Mouse (Mus musculus): ENCODE results near the gene Tmem104.

Gene Tmem104

DNA sequence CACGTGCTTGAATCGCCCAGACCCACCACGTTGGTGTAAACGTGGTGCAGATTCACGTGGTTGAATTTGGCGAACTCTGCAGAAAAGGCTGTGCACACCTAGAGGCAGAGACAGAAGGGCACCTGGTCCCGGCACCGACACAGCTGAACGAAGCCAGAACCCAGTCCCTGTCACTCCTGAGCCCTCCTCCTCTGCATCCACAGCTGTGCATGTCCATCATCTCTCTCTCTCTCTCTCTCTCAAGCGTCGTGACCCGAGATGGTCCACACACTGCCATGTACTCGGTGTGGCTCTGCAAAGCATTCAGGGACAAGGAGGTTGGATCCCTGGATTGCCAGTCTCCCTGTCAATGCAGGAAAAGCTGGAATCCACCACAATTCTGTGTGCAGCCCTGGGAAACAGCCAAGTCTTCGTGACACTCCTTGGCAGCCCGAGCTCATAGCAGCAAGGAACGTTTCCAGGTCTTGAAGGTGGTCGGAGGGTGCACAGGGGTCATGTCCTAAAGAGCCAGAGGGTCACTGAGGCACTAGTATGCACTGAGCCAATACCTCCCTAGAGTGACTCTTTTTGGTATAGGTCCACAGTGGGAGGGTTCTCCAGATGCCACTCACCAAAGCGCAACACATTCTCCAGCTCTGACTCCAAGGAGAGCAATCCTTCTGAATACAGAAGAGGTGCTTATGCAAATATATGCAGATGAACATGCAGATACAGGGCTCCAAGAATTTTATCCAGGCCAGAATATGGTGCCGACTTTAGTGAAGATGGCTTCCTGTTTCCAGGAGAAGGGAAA is 99.1 kb downstream of the Tmem104 start:
- no peak for DNase-seq

GRCm38 (mm10) chr11:115287386-115287785 is 100.1 kb downstream of the Tmem104 start:
- DNase-seq = no peak

- no peak for DNase-seq
Measured at GRCm38 (mm10) chr11:115288305-115288704, 101.0 kb downstream of the Tmem104 start.

DNA sequence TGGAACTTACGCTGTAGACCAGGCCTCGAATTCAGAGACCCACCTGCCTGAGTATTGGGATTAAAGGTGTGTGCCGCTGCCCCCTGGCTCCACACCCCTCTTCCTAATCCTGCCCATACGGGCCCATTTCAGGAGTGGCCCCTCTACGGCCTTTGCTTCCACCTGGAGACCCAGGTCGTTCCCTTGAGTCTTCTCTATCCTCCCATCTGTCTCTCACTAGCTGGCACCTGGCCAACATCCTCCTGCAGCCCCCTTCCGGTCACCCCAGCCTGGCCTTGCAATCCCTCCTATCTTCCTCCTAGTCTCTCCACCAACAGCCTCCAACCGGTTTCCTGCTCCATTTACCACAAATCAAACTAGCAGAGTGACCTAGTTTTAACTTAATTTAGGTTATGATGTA is 102.6 kb downstream of the Tmem104 start:
- DNase-seq = no peak

DNA sequence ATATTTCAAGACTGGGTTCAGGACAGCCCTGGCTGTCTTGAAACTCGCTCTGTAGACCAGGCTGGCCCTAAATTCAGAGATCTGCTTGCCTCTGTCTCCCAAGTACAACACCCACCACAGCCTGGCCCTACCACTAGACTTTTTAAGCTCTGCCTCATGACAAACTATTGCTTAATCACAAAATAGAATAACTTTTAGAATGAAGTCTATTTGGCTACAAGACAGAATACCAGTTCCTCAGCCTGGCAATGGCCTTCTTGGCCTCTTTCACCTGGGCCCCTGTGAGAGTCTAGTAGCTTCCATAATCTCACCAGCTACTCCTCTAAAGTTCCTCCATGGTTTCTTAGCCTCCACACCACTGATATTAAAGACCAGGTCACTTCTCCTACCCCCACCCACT is 103.0 kb downstream of the Tmem104 start:
- DNase-seq = no peak

GRCm38 (mm10) chr11:115290919-115291318 is 103.6 kb downstream of the Tmem104 start:
- no peak for DNase-seq

DNA sequence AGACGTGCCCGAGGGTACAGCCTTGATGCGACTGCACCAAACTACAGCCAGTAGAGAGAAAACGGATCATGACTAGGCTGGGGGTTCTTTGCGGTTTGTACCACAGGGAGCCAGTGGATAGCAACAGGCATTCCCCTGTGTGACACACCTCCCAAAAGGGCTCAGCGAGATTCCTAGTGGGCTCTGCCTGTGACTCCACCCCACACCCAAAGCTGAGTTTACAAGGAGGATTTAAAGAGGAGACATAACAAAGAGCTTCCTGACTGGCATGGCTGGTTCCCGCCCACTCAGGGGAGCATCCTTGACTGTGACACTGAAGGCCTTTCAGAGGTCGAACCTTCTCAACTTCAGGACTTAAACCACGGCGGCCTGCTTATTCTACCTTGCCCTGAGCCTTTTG is 104.2 kb downstream of the Tmem104 start:
- no peak for DNase-seq

DNA sequence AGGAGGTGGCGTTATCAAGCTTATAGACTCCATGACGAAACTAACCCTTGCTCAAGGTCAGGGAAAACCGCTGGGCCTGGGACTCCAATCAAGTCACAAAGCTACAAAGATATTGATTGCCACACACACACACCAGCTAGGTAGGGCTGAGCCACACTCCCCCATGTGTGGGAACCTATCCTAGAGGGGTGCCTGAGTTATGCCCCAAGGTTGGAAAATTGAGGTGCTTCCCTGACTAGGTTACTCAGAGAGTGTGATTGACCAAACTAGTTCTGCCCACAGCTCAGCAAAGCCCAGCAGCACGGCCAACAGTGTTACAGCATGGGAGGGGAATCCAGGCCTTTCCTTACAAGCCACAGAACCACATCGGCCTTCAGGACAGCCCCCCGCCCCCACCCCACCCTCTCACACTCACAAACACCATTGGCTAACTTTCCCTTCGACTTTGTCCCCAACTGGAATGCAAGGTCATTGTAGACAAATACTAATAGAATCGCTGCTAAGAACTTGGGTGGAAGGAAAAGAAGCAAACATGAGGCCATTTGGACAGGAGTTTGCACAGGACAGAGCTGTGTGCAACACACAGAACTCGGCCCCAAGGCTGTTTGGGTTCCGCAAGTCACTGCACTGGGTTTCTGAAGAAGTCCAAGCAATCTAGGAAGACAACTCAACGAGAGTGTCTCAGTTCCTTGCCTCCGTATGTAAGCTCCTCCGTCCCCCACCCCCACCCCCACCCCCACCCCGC is 105.5 kb downstream of the Tmem104 start:
- DNase-seq = no peak

GRCm38 (mm10) chr11:115295939-115296338 is 108.7 kb downstream of the Tmem104 start:
- no peak for DNase-seq

Measured in spleen, adult 18-20 months (tissue).